Mouse (Mus musculus) embryonic fibroblast, embryonic 13.5 days (primary cell): ENCODE measurements around the gene Cnksr3.

Source experiments
- CTCF ChIP-seq: IDR thresholded peaks from 2 replicates; pipeline ENCODE4 v1.5.1; 2011; ENCODE audit warnings: mild to moderate bottlenecking, control low read depth, low read length, moderate library complexity, borderline replicate concordance; ENCODE audit not compliant: insufficient read depth
- POLR2A ChIP-seq: IDR thresholded peaks from 2 replicates; pipeline ENCODE4 v1.6.1; 2011; ENCODE audit warnings: low read depth, mild to moderate bottlenecking, control low read depth, low read length, moderate library complexity

DNA sequence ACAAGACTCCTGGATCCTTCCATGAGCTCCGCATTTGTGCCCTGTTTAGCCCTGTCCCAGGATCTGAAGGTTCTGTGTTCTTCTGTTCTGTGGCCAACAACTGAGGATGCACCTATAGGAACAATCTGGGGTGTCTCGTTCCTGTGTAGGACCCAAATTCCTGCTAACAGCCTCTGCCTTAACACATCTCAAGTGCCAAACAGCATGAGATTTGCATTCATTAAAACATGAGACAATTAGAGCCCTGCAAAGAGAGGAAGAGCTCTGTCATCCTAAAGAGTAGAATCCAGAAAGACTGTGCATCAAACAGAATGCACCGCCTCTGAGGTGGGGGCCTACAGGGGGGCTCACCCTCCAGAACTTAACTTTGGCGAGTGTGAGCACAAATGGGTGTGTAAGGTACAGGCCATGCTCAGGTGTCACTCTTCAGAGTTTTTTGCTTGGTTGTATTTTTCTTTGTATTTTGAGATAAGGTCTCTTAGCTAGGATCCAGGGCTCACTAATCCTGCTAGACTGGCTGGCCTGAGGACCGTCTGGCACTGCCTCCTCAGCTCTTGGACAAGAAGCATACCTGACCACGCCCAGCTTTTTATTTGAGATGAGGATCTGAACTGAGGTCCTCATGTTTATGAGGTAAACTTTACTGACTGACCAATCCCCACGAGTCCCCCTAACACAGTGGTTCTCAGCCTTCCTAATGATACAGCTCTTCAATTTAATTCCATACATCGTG, 15.2 kb downstream of the Cnksr3 start:
- TF ChIP-seq CTCF (no peak), POLR2A (no peak)
